Mouse (Mus musculus) limb, embryonic 14.5 days (tissue): ENCODE data around the gene Oxt. TPM values are rescaled to one million over a fixed set of nuclear protein-coding genes. Genes with fewer than 3 reads are reported as not detected.

Experiments used
- ATAC-seq: fragments of 200-750 bp; cut with Nextera tagmentation; 2 replicates; pipeline ENCODE4 v1.8.0; 2017; ENCODE audit warnings: low read depth, moderate number of reproducible peaks, moderate TSS enrichment; ENCODE audit not compliant: low FRiP score
- DNase-seq: peaks from one replicate; pipeline ENCODE4 v3.0.0-alpha.2; 2015; ENCODE audit warnings: low spot score
- H3K27ac ChIP-seq: fragments of 300-500 bp; sonication (generic); replicated peaks from 2 replicates; pipeline ENCODE4 v1.5.1; 2014; ENCODE audit warnings: low read depth, mild to moderate bottlenecking, low read length, moderate library complexity, mixed read lengths
- H3K27me3 ChIP-seq: fragments of 300-500 bp; sonication (generic); 2 replicates; pipeline ENCODE4 v1.6.1; 2014; ENCODE audit warnings: low read length, mixed read lengths; ENCODE audit not compliant: control insufficient read depth, insufficient read depth
- H3K36me3 ChIP-seq: fragments of 300-500 bp; sonication (generic); 2 replicates; pipeline ENCODE4 v1.6.1; 2014; ENCODE audit warnings: mild to moderate bottlenecking, low read length, moderate library complexity, mixed read lengths; ENCODE audit not compliant: control insufficient read depth, insufficient read depth
- H3K4me1 ChIP-seq: fragments of 300-500 bp; sonication (generic); 2 replicates; pipeline ENCODE4 v1.6.1; 2014; ENCODE audit warnings: antibody characterized with exemption, low read length, mixed read lengths; ENCODE audit not compliant: control insufficient read depth, insufficient read depth
- H3K4me2 ChIP-seq: fragments of 300-500 bp; sonication (generic); replicated peaks from 2 replicates; pipeline ENCODE4 v1.6.1; 2014; ENCODE audit warnings: low read depth, mild to moderate bottlenecking, low read length, moderate library complexity; ENCODE audit not compliant: severe bottlenecking
- H3K4me3 ChIP-seq: fragments of 300-500 bp; sonication (generic); replicated peaks from 2 replicates; pipeline ENCODE4 v1.5.1; 2014; ENCODE audit warnings: low read length
- H3K9ac ChIP-seq: fragments of 300-500 bp; sonication (generic); 2 replicates; pipeline ENCODE4 v1.6.1; 2014; ENCODE audit warnings: mild to moderate bottlenecking, low read depth, low read length, moderate library complexity; ENCODE audit not compliant: severe bottlenecking
- H3K9me3 ChIP-seq: fragments of 300-500 bp; sonication (generic); 2 replicates; pipeline ENCODE4 v1.6.1; 2016; ENCODE audit warnings: low read length; ENCODE audit not compliant: control insufficient read depth
- POLR2A ChIP-seq: fragments of 200-500 bp; IDR thresholded peaks from 2 replicates; pipeline ENCODE4 v1.8.0; 2012; ENCODE audit warnings: inconsistent platforms, mild to moderate bottlenecking, moderate library complexity, borderline replicate concordance; ENCODE audit not compliant: insufficient read depth, insufficient read length; ENCODE audit errors: extremely low read depth
- WGBS: fragments of 180-500 bp; shearing (Covaris S2); extraction: QIAGEN DNeasy Blood & Tissue Kit; methylation state at CpG from one replicate; pipeline ENCODE4 v1.1.7; 2014; 5-methylcytosine and 5-hydroxymethylcytosine counted together
- microRNA-seq: library from miRNA; unstranded; fragments of <30 nt; microRNA quantifications from one replicate; pipeline ENCODE4, GENCODE M21; 2016
- polyA plus RNA-seq, 2 experiments: library from polyadenylated mRNA; depleted of rRNA in 1 of 2; stranded (reverse) in 1 of 2; unstranded in 1 of 2; fragments of >200 nt; fragmentation: Nextera tagmentation in 1 of 2; extraction: Ambion mirVana in 1 of 2; gene quantifications; 2 replicates each; pipeline versions ENCODE4 v1.2.1 to v1.2.3; 2012 to 2014

Oxt gene
- polyA plus RNA-seq, 2 experiments: 0.19 TPM; not detected in 1

GRCm38 (mm10) chr2:130597601-130598010, 21.6 kb downstream of the Oxt start:
- H3K9me3 ChIP-seq: no peaks in the 10 kb centered on the region
- H3K27ac ChIP-seq: no peak overlapping the region
- WGBS: 27% methylated on average over 1 of the region's 1 CpGs
- no peaks in the 10 kb centered on the region for H3K4me1 ChIP-seq
- TF ChIP-seq POLR2A: no peak
- DNase-seq (peak; percentile 58), ATAC-seq (no peak)
- H3K36me3 ChIP-seq: peaks cover 68% of the 10 kb centered on the region
- H3K9ac ChIP-seq: no peak overlapping the region
- H3K4me2 ChIP-seq: no peak overlapping the region
- H3K4me3 ChIP-seq: no peak overlapping the region
- H3K27me3 ChIP-seq: no peaks in the 10 kb centered on the region

DNA sequence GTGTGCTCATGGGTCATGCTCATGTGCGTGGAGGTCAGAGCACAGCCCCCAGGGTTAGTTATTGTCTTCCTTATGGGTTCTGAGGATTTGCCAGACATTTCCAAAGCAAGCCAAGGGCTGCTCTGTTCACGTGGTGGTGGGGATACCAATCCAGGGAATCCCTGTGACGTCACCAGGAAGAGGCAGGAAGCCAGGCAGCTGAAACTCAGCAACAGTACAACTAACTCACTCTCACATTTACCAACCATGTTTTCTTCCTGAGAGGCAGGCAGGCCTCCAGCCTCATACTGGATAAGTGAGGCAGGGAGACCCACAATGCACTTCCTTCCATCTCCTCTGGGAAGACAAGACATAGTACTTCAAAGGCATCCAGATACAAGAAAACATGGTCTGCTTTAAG, 22.4 kb downstream of the Oxt start:
- Histone ChIP-seq H3K36me3 (peaks cover 72% of the 10 kb centered on the region), H3K9me3 (no peaks in the 10 kb centered on the region), H3K4me3 (no peak overlapping the region), H3K4me1 (no peaks in the 10 kb centered on the region), H3K27me3 (no peaks in the 10 kb centered on the region), H3K27ac (no peak overlapping the region), H3K9ac (no peak overlapping the region), H3K4me2 (no peak overlapping the region)
- no peak for TF ChIP-seq POLR2A
- DNase-seq (no peak), ATAC-seq (no peak)
- WGBS: 72% methylated on average over 3 of the region's 3 CpGs

DNA sequence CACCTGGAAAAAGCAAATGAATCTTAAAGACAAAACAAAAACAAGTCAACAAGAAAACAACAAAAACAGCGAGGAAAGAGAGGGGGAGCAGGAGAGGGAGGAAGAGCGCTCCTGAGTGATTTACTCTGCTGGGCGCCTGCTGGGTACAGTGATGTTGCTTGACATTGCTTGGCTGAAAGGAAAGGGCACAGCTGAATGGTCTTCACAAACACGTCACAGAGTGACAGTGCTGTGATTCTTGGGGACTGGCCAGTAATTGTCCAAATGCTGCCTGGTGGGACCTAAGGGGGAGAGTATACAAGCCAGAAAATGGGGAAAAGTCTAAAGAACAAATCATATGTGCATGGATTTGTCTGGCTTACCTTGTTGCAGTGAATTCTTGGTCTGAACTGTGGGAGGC, 26.2 kb downstream of the Oxt start:
- Histone ChIP-seq H3K9me3 (no peaks in the 10 kb centered on the region), H3K9ac (no peak overlapping the region), H3K27me3 (no peaks in the 10 kb centered on the region), H3K27ac (no peak overlapping the region), H3K4me3 (no peak overlapping the region), H3K36me3 (peaks cover 55% of the 10 kb centered on the region), H3K4me2 (no peak overlapping the region), H3K4me1 (no peaks in the 10 kb centered on the region)
- no peak for TF ChIP-seq POLR2A
- no peak for ATAC-seq
- WGBS: 90% methylated on average over 4 of the region's 4 CpGs
- no peak for DNase-seq

- ATAC-seq: no peak
- WGBS: 69% methylated on average over 3 of the region's 3 CpGs
- Histone ChIP-seq H3K36me3 (peaks cover 33% of the 10 kb centered on the region), H3K4me2 (no peak overlapping the region), H3K4me3 (no peak overlapping the region), H3K27ac (no peak overlapping the region), H3K9me3 (no peaks in the 10 kb centered on the region), H3K4me1 (no peaks in the 10 kb centered on the region), H3K9ac (no peak overlapping the region), H3K27me3 (no peaks in the 10 kb centered on the region)
- TF ChIP-seq POLR2A: no peak
- no peak for DNase-seq
Measured at GRCm38 (mm10) chr2:130613091-130613490, 37.1 kb downstream of the Oxt start.

DNA sequence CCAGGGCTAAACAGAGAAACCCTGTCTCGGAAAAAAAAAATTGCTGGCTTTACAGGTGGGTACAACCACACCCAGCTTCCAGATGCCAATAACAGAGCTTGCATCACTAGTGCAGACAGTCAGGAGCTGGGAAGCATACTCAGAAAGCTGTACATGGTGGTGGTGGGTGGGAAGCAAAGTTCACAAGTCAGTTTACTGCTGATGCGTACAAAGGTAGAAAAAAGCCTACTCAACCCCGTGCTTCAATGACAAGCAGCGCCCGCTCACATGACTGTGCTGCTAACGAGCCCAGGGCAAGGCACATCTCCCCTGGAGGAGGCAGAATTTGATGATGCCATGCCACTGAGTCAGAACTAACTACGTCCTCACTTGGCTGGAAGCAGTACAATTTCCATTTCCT, 43.0 kb downstream of the Oxt start:
- TF ChIP-seq POLR2A: no peak
- H3K27me3 ChIP-seq: no peaks in the 10 kb centered on the region

More for the DNA sequence above, 43.0 kb downstream of the Oxt start:
- DNase-seq (no peak), ATAC-seq (no peak)
- Histone ChIP-seq H3K9ac (no peak overlapping the region), H3K9me3 (no peaks in the 10 kb centered on the region), H3K27ac (no peak overlapping the region), H3K36me3 (peaks cover 50% of the 10 kb centered on the region), H3K4me2 (no peak overlapping the region), H3K4me1 (no peaks in the 10 kb centered on the region), H3K4me3 (no peak overlapping the region)
- WGBS: 92% methylated on average over 7 of the region's 7 CpGs

Small RNA genes within 50 kb of the gene (microRNA-seq; reads per million reads assigned to microRNA genes)
- gene Gm23876: not detected

Other genes with a start within 250 kb of the Oxt start
- 112 and 129 TPM in 2 replicates for gene Cpxm1, start 178.6 kb upstream of the Oxt start, polyA plus RNA-seq (2012; rRNA removed)
- gene Cpxm1, start 178.6 kb upstream of the Oxt start, polyA plus RNA-seq (2014; fragmentation: Nextera tagmentation; extraction: Ambion mirVana): 108 and 125 TPM in 2 replicates
- not detected in 2 replicates for gene Gm28372, start 170.9 kb upstream of the Oxt start, polyA plus RNA-seq (2012; rRNA removed)
- gene Gm28372, start 170.9 kb upstream of the Oxt start, polyA plus RNA-seq (2014; fragmentation: Nextera tagmentation; extraction: Ambion mirVana): not detected in 2 replicates
- not detected in 2 replicates for gene 1700020A23Rik, start 170.9 kb upstream of the Oxt start, polyA plus RNA-seq (2012; rRNA removed)
- gene 1700020A23Rik, start 170.9 kb upstream of the Oxt start, polyA plus RNA-seq (2014; fragmentation: Nextera tagmentation; extraction: Ambion mirVana): not detected in 2 replicates
- gene Tmem239, start 169.7 kb upstream of the Oxt start, polyA plus RNA-seq (2012; rRNA removed): not detected in 2 replicates
- not detected in 2 replicates for gene Tmem239, start 169.7 kb upstream of the Oxt start, polyA plus RNA-seq (2014; fragmentation: Nextera tagmentation; extraction: Ambion mirVana)
- 148 and 170 TPM in 2 replicates for gene Vps16, start 151.8 kb upstream of the Oxt start, polyA plus RNA-seq (2012; rRNA removed)
- 67.0 and 82.3 TPM in 2 replicates for gene Vps16, start 151.8 kb upstream of the Oxt start, polyA plus RNA-seq (2014; fragmentation: Nextera tagmentation; extraction: Ambion mirVana)
- gene Pced1a, start 151.5 kb upstream of the Oxt start, polyA plus RNA-seq (2012; rRNA removed): 57.5 and 64.1 TPM in 2 replicates
- gene Pced1a, start 151.5 kb upstream of the Oxt start, polyA plus RNA-seq (2014; fragmentation: Nextera tagmentation; extraction: Ambion mirVana): 13.0 and 13.2 TPM in 2 replicates
- 81.7 and 94.9 TPM in 2 replicates for gene Ptpra, start 125.9 kb upstream of the Oxt start, polyA plus RNA-seq (2012; rRNA removed)
- 118 and 124 TPM in 2 replicates for gene Ptpra, start 125.9 kb upstream of the Oxt start, polyA plus RNA-seq (2014; fragmentation: Nextera tagmentation; extraction: Ambion mirVana)
- gene Mrps26, start 12.4 kb upstream of the Oxt start, polyA plus RNA-seq (2012; rRNA removed): 57.7 and 77.9 TPM in 2 replicates
- gene Mrps26, start 12.4 kb upstream of the Oxt start, polyA plus RNA-seq (2014; fragmentation: Nextera tagmentation; extraction: Ambion mirVana): 102 and 104 TPM in 2 replicates
- gene Avp, start 6.4 kb downstream of the Oxt start, polyA plus RNA-seq (2012; rRNA removed): 0.13 TPM in 1 of 2 replicates, not detected in the other
- gene Avp, start 6.4 kb downstream of the Oxt start, polyA plus RNA-seq (2014; fragmentation: Nextera tagmentation; extraction: Ambion mirVana): not detected in 2 replicates
- 5.7 and 6.1 TPM in 2 replicates for gene Fastkd5, start 53.9 kb downstream of the Oxt start, polyA plus RNA-seq (2012; rRNA removed)
- gene Fastkd5, start 53.9 kb downstream of the Oxt start, polyA plus RNA-seq (2014; fragmentation: Nextera tagmentation; extraction: Ambion mirVana): 14.2 and 15.0 TPM in 2 replicates
- 11.8 and 14.1 TPM in 2 replicates for gene Ubox5, start 53.9 kb downstream of the Oxt start, polyA plus RNA-seq (2012; rRNA removed)
- gene Ubox5, start 53.9 kb downstream of the Oxt start, polyA plus RNA-seq (2014; fragmentation: Nextera tagmentation; extraction: Ambion mirVana): 14.3 and 15.0 TPM in 2 replicates
- gene Lzts3, start 66.6 kb downstream of the Oxt start, polyA plus RNA-seq (2012; rRNA removed): 14.6 and 16.2 TPM in 2 replicates
- 1.1 and 1.4 TPM in 2 replicates for gene Lzts3, start 66.6 kb downstream of the Oxt start, polyA plus RNA-seq (2014; fragmentation: Nextera tagmentation; extraction: Ambion mirVana)
- gene Ddrgk1, start 88.5 kb downstream of the Oxt start, polyA plus RNA-seq (2012; rRNA removed): 48.0 and 58.5 TPM in 2 replicates
- 53.7 and 66.3 TPM in 2 replicates for gene Ddrgk1, start 88.5 kb downstream of the Oxt start, polyA plus RNA-seq (2014; fragmentation: Nextera tagmentation; extraction: Ambion mirVana)
- 81.7 and 82.6 TPM in 2 replicates for gene Itpa, start 91.4 kb downstream of the Oxt start, polyA plus RNA-seq (2012; rRNA removed)
- gene Itpa, start 91.4 kb downstream of the Oxt start, polyA plus RNA-seq (2014; fragmentation: Nextera tagmentation; extraction: Ambion mirVana): 99.4 and 104 TPM in 2 replicates
- gene Slc4a11, start 121.3 kb downstream of the Oxt start, polyA plus RNA-seq (2012; rRNA removed): 3.4 and 4.8 TPM in 2 replicates
- gene Slc4a11, start 121.3 kb downstream of the Oxt start, polyA plus RNA-seq (2014; fragmentation: Nextera tagmentation; extraction: Ambion mirVana): 1.9 and 2.0 TPM in 2 replicates